7 mouse cellular contexts compared by ENCODE assay signal in the genomic region with DNA sequence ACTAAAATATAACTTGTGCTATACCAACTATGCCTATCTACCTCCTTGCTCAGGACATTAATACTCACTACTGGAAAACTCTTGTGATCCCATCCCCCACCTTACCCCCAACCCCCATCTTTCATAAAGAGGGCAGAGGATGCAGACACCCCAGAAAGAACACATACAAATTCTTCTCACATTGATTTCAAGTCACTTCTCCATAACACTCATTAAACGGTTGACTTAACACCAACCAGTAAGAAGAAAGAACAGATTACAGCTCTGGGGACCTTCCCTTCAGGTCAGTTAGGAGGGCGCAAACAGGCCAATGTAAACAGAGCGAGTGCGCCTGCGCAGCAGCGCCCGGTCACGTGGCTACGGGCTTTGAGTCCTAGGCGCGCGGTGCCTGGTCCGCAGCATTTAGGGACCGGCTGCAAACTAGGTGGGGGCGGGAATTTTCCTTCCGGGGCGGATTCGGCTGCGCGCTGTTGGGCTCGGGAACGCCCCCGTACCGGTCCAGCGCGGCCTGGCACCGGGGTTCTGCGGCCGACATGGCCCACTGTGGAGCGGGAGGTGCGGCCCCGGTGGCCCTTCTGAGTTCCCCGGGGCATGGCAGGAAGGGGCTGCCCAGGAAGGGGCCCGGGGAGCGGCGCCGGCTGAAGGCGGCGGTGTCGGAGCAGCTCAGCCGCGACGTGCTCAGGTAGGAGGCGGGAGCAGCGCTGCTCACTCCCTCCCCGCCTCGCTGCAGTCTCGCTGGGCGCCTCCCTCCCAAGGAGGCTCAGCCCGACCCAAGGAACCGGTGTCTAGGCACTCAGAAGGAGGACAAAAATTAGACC. TPM values are rescaled to one million over a fixed set of nuclear protein-coding genes. Genes with fewer than 3 reads are reported as not detected.
DNase-seq lines count a peak whose midpoint lies in the region; ATAC-seq and TF ChIP-seq lines count a peak whose summit lies in the region.

TSS of gene Btbd8 (plus strand) at position 534 of the 818 bp plus-strand sequence.

- H3K9ac ChIP-seq in embryonic facial prominence, embryonic 11.5 days (replicated peaks; ENCODE audit: low read length) = peak within 1 kb of the TSS; percentile 96
- H3K9ac ChIP-seq in limb, embryonic 12.5 days (replicated peaks) = peak within 1 kb of the TSS; percentile 88
- H3K9ac ChIP-seq in midbrain, embryonic 15.5 days = peak within 1 kb of the TSS; percentile 97

- no peaks in the 10 kb centered on the region for H3K9me3 ChIP-seq in embryonic facial prominence, embryonic 11.5 days (replicated peaks; ENCODE audit: control insufficient read depth, low read length)
- H3K9me3 ChIP-seq in limb, embryonic 12.5 days = no peaks in the 10 kb centered on the region
- no peaks in the 10 kb centered on the region for H3K9me3 ChIP-seq in midbrain, embryonic 15.5 days

- WGBS in embryonic facial prominence, embryonic 11.5 days = 0% methylated on average over 50 of the region's 51 CpGs
- WGBS in kidney, adult 2 months = under 1% methylated on average over 49 of the region's 51 CpGs
- under 1% methylated on average over 51 of the region's 51 CpGs for WGBS in limb, embryonic 12.5 days
- under 1% methylated on average over 51 of the region's 51 CpGs for WGBS in midbrain, embryonic 15.5 days
- under 1% methylated on average over 49 of the region's 51 CpGs for WGBS in spleen, adult 2 months

- TF ChIP-seq CTCF in kidney, adult 2 months (conservative IDR thresholded peaks at IDR 0.05; ENCODE audit: insufficient read depth, insufficient read length, low read depth, low read length) = no peak
- no peak for TF ChIP-seq CTCF in spleen, adult 2 months (IDR thresholded peaks at IDR 0.05; ENCODE audit: extremely low read depth, insufficient read depth, insufficient read length, insufficient replicate concordance)

- ATAC-seq in embryonic facial prominence, embryonic 11.5 days (replicated peaks; ENCODE audit: insufficient number of reproducible peaks, low FRiP score, low TSS enrichment, low read depth) = peak; percentile 93
- peak; percentile 93 for ATAC-seq in limb, embryonic 12.5 days (ENCODE audit: insufficient number of reproducible peaks, insufficient read depth, low FRiP score, low TSS enrichment, low read depth)
- ATAC-seq in midbrain, embryonic 15.5 days (replicated peaks) = peak; percentile 97

- H3K36me3 ChIP-seq in embryonic facial prominence, embryonic 11.5 days (replicated peaks; ENCODE audit: control insufficient read depth, insufficient read depth, low read depth, low read length) = no peaks in the 10 kb centered on the region
- no peaks in the 10 kb centered on the region for H3K36me3 ChIP-seq in kidney, adult 2 months (ENCODE audit: control insufficient read depth, insufficient read depth, low read length)
- H3K36me3 ChIP-seq in limb, embryonic 12.5 days = no peaks in the 10 kb centered on the region
- H3K36me3 ChIP-seq in midbrain, embryonic 15.5 days (replicated peaks) = no peaks in the 10 kb centered on the region
- H3K36me3 ChIP-seq in spleen, adult 2 months (ENCODE audit: control insufficient read depth, insufficient read depth, low read length) = no peaks in the 10 kb centered on the region

- H3K4me2 ChIP-seq in embryonic facial prominence, embryonic 11.5 days (ENCODE audit: low read depth, low read length) = peak within 1 kb of the TSS; percentile 61
- H3K4me2 ChIP-seq in limb, embryonic 12.5 days = peak within 1 kb of the TSS; percentile 68
- H3K4me2 ChIP-seq in midbrain, embryonic 15.5 days = peak within 1 kb of the TSS; percentile 59

- peak; percentile 97 for DNase-seq in adrenal gland, postnatal 14 days
- peak; percentile 97 for DNase-seq in embryonic facial prominence, embryonic 11.5 days (ENCODE audit: low spot score)
- peak; percentile 95 to 97 for DNase-seq in heart, adult 18-20 months
- DNase-seq in kidney, adult 2 months = peak; percentile 97
- peak; percentile 89 to 92 for DNase-seq in spleen, adult 2 months (ENCODE audit: low read depth in 1 of 2, low spot score in 2 of 2)

- TF ChIP-seq POLR2A in kidney, adult 2 months (IDR thresholded peaks at IDR 0.05; ENCODE audit: low read depth, low read length) = no peak
- TF ChIP-seq POLR2A in spleen, adult 2 months (IDR thresholded peaks at IDR 0.05; ENCODE audit: low read depth, low read length) = no peak

- H3K27ac ChIP-seq in embryonic facial prominence, embryonic 11.5 days (replicated peaks; ENCODE audit: low read depth, low read length) = peak within 1 kb of the TSS; percentile 67
- H3K27ac ChIP-seq in kidney, adult 2 months (ENCODE audit: insufficient read depth, low read depth, low read length) = peak within 1 kb of the TSS; percentile 65
- H3K27ac ChIP-seq in limb, embryonic 12.5 days = peak within 1 kb of the TSS; percentile 92
- peak within 1 kb of the TSS; percentile 93 for H3K27ac ChIP-seq in midbrain, embryonic 15.5 days
- H3K27ac ChIP-seq in spleen, adult 2 months (ENCODE audit: insufficient read depth, low read length) = peak within 1 kb of the TSS; percentile 87

- no peaks in the 10 kb centered on the region for H3K4me1 ChIP-seq in embryonic facial prominence, embryonic 11.5 days (ENCODE audit: control insufficient read depth, insufficient read depth, low read length)
- H3K4me1 ChIP-seq in kidney, adult 2 months (ENCODE audit: control insufficient read depth, insufficient read depth, low read length) = no peaks in the 10 kb centered on the region
- peaks cover 9% of the 10 kb centered on the region for H3K4me1 ChIP-seq in limb, embryonic 12.5 days (replicated peaks)
- H3K4me1 ChIP-seq in midbrain, embryonic 15.5 days = peaks cover 13% of the 10 kb centered on the region
- no peaks in the 10 kb centered on the region; the same call in 1 of the 2 replicates for H3K4me1 ChIP-seq in spleen, adult 2 months (ENCODE audit: control insufficient read depth, insufficient read depth, insufficient read length)

- no peaks in the 10 kb centered on the region for H3K27me3 ChIP-seq in embryonic facial prominence, embryonic 11.5 days (ENCODE audit: control insufficient read depth, insufficient read depth, low read length)
- H3K27me3 ChIP-seq in kidney, adult 2 months (replicated peaks; ENCODE audit: control insufficient read depth, insufficient read depth, low read length) = no peaks in the 10 kb centered on the region
- no peaks in the 10 kb centered on the region for H3K27me3 ChIP-seq in limb, embryonic 12.5 days
- no peaks in the 10 kb centered on the region for H3K27me3 ChIP-seq in midbrain, embryonic 15.5 days (replicated peaks)
- no peaks in the 10 kb centered on the region for H3K27me3 ChIP-seq in spleen, adult 2 months (ENCODE audit: control insufficient read depth, insufficient read depth, low read length)

- H3K4me3 ChIP-seq in embryonic facial prominence, embryonic 11.5 days (ENCODE audit: low read depth, low read length) = peak within 1 kb of the TSS; percentile 80
- peak within 1 kb of the TSS; percentile 76 for H3K4me3 ChIP-seq in kidney, adult 2 months (ENCODE audit: insufficient read depth, low read depth, low read length)
- H3K4me3 ChIP-seq in limb, embryonic 12.5 days (replicated peaks) = peak within 1 kb of the TSS; percentile 82
- H3K4me3 ChIP-seq in midbrain, embryonic 15.5 days = peak within 1 kb of the TSS; percentile 88
- H3K4me3 ChIP-seq in spleen, adult 2 months (ENCODE audit: extremely low read depth, insufficient read depth, insufficient read length) = peak within 1 kb of the TSS; percentile 78

RNA-seq across cellular contexts. Expression of gene Btbd8, which starts in this region (rescaled TPM):
- total RNA-seq in adrenal gland, postnatal 14 days (2021) = 6.8 and 7.2 TPM in 2 replicates
- polyA plus RNA-seq in embryonic facial prominence, embryonic 11.5 days (2014; fragmentation: Nextera tagmentation; extraction: Ambion mirVana) = 5.2 and 5.5 TPM in 2 replicates
- total RNA-seq in heart, adult 18-20 months (2021) = 1 to 10 TPM; 4.2 to 6.5 TPM
- 1.2 TPM in 2 replicates for polyA plus RNA-seq in kidney, adult 2 months (2012; rRNA removed)
- polyA plus RNA-seq in limb, embryonic 12.5 days (2016; fragmentation: Nextera tagmentation; extraction: Ambion mirVana) = 6.3 and 6.7 TPM in 2 replicates
- polyA plus RNA-seq in midbrain, embryonic 15.5 days (2015; fragmentation: Nextera tagmentation; extraction: Ambion mirVana) = 22.4 and 22.5 TPM in 2 replicates
- polyA plus RNA-seq in spleen, adult 2 months (2012; rRNA removed) = 0.70 and 0.74 TPM in 2 replicates

Comparison
In these comparisons a context has a peak if more than half of its experiments do, and no peak if none do; other contexts are left out.
1. Peak in every context shown above with its lines: DNase-seq, ATAC-seq, H3K4me3 ChIP-seq and H3K27ac ChIP-seq.
2. Peak in DNase-seq, H3K4me3 ChIP-seq and H3K27ac ChIP-seq in spleen, adult 2 months; RNA of the gene not detected or under 1 TPM.